Mouse (Mus musculus) lung, postnatal 0 days (tissue): ENCODE measurements around the gene Cacna1a. TPM values are rescaled to one million over a fixed set of nuclear protein-coding genes. Genes with fewer than 3 reads are reported as not detected.

Experiments used
- ATAC-seq: fragments of 200-750 bp; cut with Nextera tagmentation; 2 replicates; pipeline ENCODE4 v1.8.0; 2017; ENCODE audit warnings: moderate library complexity
- DNase-seq: peaks from one replicate; pipeline ENCODE4 v3.0.0-alpha.2; 2016; ENCODE audit warnings: low spot score
- H3K27ac ChIP-seq: fragments of 300-500 bp; sonication (generic); 2 replicates; pipeline ENCODE4 v1.5.1; 2014; ENCODE audit warnings: antibody characterized with exemption, mild to moderate bottlenecking, low read length, mixed read lengths
- H3K27me3 ChIP-seq: fragments of 300-500 bp; sonication (generic); replicated peaks from 2 replicates; pipeline ENCODE4 v1.6.1; 2014; ENCODE audit warnings: low read length, mixed read lengths; ENCODE audit not compliant: insufficient read depth
- H3K36me3 ChIP-seq: fragments of 300-500 bp; sonication (generic); 2 replicates; pipeline ENCODE4 v1.6.1; 2014; ENCODE audit warnings: low read length, mixed read lengths; ENCODE audit not compliant: insufficient read depth
- H3K4me1 ChIP-seq: fragments of 300-500 bp; sonication (generic); 2 replicates; pipeline ENCODE4 v1.6.1; 2014; ENCODE audit warnings: antibody characterized with exemption, low read depth, low read length, mixed read lengths; ENCODE audit not compliant: insufficient read depth
- H3K4me2 ChIP-seq: fragments of 300-500 bp; sonication (generic); replicated peaks from 2 replicates; pipeline ENCODE4 v1.6.1; 2014; ENCODE audit warnings: low read depth, mild to moderate bottlenecking, low read length, moderate library complexity, mixed read lengths
- H3K4me3 ChIP-seq: fragments of 300-500 bp; sonication (generic); 2 replicates; pipeline ENCODE4 v1.5.1; 2014; ENCODE audit warnings: low read depth, low read length
- H3K9ac ChIP-seq: fragments of 300-500 bp; sonication (generic); replicated peaks from 2 replicates; pipeline ENCODE4 v1.6.1; 2014; ENCODE audit warnings: low read depth, mild to moderate bottlenecking
- H3K9me3 ChIP-seq: fragments of 300-500 bp; sonication (generic); 2 replicates; pipeline ENCODE4 v1.6.1; 2016; ENCODE audit warnings: low read length, mixed read lengths
- CTCF ChIP-seq: IDR thresholded peaks from 2 replicates; pipeline ENCODE4 v1.5.1; 2016; ENCODE audit warnings: antibody characterized with exemption, mild to moderate bottlenecking
- EP300 ChIP-seq: IDR thresholded peaks from 2 replicates; pipeline ENCODE4 v1.6.1; 2016; ENCODE audit warnings: antibody characterized with exemption, mild to moderate bottlenecking, control low read depth
- WGBS: fragments of 180-500 bp; shearing (Covaris S2); extraction: QIAGEN DNeasy Blood & Tissue Kit; methylation state at CpG from one replicate; pipeline ENCODE4 v1.1.7; 2014; 5-methylcytosine and 5-hydroxymethylcytosine counted together
- polyA plus RNA-seq: library from polyadenylated mRNA; unstranded; fragments of >200 nt; fragmentation: Nextera tagmentation; extraction: Ambion mirVana; gene quantifications from 2 replicates; pipeline ENCODE4 v1.2.1, GENCODE M21; 2015

Gene Cacna1a
- polyA plus RNA-seq, 1 experiment from 2014 or later: 3.3 TPM

GRCm38 (mm10) chr8:84569921-84570673, 181.9 kb downstream of the Cacna1a start:
- H3K9me3 ChIP-seq: no peaks in the 10 kb centered on the region
- TF ChIP-seq CTCF (peak; percentile 65), EP300 (no peak)
- no peaks in the 10 kb centered on the region for H3K36me3 ChIP-seq
- no peak overlapping the region for H3K4me3 ChIP-seq
- H3K4me1 ChIP-seq: no peaks in the 10 kb centered on the region
- ATAC-seq (no peak), DNase-seq (peak; percentile 55)
- WGBS: 28% methylated on average over 25 of the region's 25 CpGs
- no peak overlapping the region for H3K4me2 ChIP-seq
- H3K27me3 ChIP-seq: no peaks in the 10 kb centered on the region
- H3K9ac ChIP-seq: no peak overlapping the region
- H3K27ac ChIP-seq: no peak overlapping the region

DNA sequence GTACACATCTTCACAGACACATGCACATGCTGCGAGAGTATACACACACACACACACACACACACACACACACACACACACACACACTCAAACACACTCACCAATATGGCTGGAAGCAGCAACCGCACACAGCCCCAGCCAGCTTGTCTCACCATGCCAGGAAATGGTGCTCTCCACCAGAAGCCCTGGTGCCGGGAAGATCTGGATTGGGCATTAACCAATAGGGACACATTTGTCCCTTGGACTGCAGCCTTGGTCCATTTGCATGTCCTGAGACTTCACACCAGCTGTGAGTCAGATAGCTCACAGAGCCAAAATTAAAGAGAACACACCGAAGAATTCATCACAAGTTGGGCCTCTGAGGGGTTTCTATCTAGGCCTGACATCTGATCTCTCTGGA, 189.2 kb downstream of the Cacna1a start:
- H3K27me3 ChIP-seq: no peaks in the 10 kb centered on the region
- TF ChIP-seq CTCF: no peak
- no peak for TF ChIP-seq EP300
- H3K4me1 ChIP-seq: no peaks in the 10 kb centered on the region
- H3K9me3 ChIP-seq: no peaks in the 10 kb centered on the region
- DNase-seq (no peak), ATAC-seq (no peak)
- no peak overlapping the region for H3K4me3 ChIP-seq
- H3K36me3 ChIP-seq: no peaks in the 10 kb centered on the region
- H3K4me2 ChIP-seq: no peak overlapping the region
- WGBS: 78% methylated on average over 4 of the region's 4 CpGs
- H3K27ac ChIP-seq: no peak overlapping the region
- no peak overlapping the region for H3K9ac ChIP-seq

DNA sequence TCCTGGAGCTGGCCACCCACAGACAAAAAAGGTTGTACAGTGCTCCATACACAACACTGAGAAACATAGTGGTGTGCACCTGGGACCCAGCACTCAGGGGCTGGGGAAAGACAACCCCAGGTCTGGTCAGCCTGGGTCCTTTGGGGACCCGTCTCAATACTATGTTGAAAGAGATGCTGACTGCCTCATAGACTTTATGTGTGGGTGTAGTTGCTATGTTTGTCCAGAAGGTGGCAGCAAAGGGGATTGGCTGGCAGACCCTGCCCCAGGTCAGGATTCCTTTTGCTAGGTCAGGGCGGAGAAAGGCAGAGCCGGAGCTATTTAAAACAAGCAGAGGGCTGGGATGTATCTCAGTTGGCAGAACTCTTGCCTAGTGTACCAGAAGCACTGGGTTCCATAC, 191.4 kb downstream of the Cacna1a start:
- DNase-seq (peak; percentile 53), ATAC-seq (0 out of 2 replicates have a peak, but pooled peaks have one; percentile 4)
- Histone ChIP-seq H3K4me3 (no peak overlapping the region), H3K36me3 (no peaks in the 10 kb centered on the region), H3K9ac (no peak overlapping the region), H3K4me2 (no peak overlapping the region), H3K27ac (no peak overlapping the region), H3K9me3 (no peaks in the 10 kb centered on the region), H3K4me1 (no peaks in the 10 kb centered on the region), H3K27me3 (no peaks in the 10 kb centered on the region)
- 9% methylated on average over 3 of the region's 3 CpGs for WGBS
- TF ChIP-seq EP300 (no peak), CTCF (peak; percentile 83)

DNA sequence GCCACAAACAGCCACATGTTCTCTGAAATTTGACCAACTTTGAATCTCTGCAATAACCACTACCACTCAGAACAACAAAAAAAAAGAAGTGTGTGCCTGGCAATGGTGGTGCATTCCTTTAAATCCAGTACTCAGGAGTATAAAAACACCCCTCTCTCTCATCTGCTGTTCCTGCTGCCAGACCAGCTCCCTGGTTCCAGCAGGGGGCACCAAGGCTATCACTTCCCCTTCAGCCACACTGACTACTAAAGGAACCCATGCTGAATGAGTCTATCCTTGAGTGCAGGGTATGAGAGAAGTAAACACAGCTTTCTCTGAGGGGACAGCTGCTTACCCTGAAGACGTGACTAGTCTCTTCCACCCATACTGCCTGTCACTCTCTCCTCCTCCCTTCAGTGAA, 197.1 kb downstream of the Cacna1a start:
- no peak overlapping the region for H3K9ac ChIP-seq
- 19% methylated on average over 1 of the region's 1 CpGs for WGBS
- no peaks in the 10 kb centered on the region for H3K36me3 ChIP-seq
- H3K4me3 ChIP-seq: no peak overlapping the region
- ATAC-seq (no peak), DNase-seq (no peak)
- H3K27ac ChIP-seq: no peak overlapping the region
- H3K4me1 ChIP-seq: no peaks in the 10 kb centered on the region
- no peak overlapping the region for H3K4me2 ChIP-seq
- no peaks in the 10 kb centered on the region for H3K27me3 ChIP-seq
- no peaks in the 10 kb centered on the region for H3K9me3 ChIP-seq
- TF ChIP-seq EP300 (no peak), CTCF (peak; percentile 51)

DNA sequence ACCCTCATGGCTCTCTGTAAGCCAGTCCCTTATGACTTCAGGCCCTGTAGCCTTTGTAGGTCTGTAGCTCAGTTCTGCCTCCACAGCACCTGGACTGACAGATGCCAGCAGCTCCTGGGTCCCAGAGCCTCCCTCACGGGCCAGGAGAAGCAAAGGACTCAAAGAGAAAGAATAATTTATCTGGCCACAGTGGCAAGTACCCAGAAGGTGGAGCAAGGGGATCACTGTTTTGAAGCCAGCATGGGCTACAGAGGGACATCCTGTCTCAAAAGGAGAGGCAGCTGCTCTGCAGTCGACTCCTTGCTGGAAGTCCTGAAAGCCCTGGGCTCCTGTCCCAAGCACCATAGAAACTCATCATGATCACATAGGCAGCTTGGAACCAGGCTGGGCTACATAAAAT, 198.0 kb downstream of the Cacna1a start:
- Histone ChIP-seq H3K9ac (no peak overlapping the region), H3K27ac (no peak overlapping the region), H3K36me3 (no peaks in the 10 kb centered on the region), H3K4me1 (no peaks in the 10 kb centered on the region), H3K4me2 (no peak overlapping the region), H3K9me3 (no peaks in the 10 kb centered on the region), H3K4me3 (no peak overlapping the region), H3K27me3 (no peaks in the 10 kb centered on the region)
- no peak for TF ChIP-seq EP300
- TF ChIP-seq CTCF: no peak
- no peak for ATAC-seq
- WGBS: 54% methylated on average over 2 of the region's 2 CpGs
- DNase-seq: no peak

GRCm38 (mm10) chr8:84588498-84588897, 200.3 kb downstream of the Cacna1a start:
- Histone ChIP-seq H3K4me3 (no peak overlapping the region), H3K9me3 (no peaks in the 10 kb centered on the region), H3K4me2 (no peak overlapping the region), H3K9ac (no peak overlapping the region), H3K4me1 (no peaks in the 10 kb centered on the region), H3K27me3 (no peaks in the 10 kb centered on the region), H3K27ac (no peak overlapping the region), H3K36me3 (no peaks in the 10 kb centered on the region)
- TF ChIP-seq CTCF: no peak
- no peak for TF ChIP-seq EP300
- WGBS: 60% methylated on average over 11 of the region's 11 CpGs
- no peak; the same call in 1 of the 2 replicates for ATAC-seq
- DNase-seq: no peak
